Comparison of ENCODE assay signal across 8 mouse cellular contexts in genomic region chr14:40955596-40956251, GRCm38 (mm10). TPM values are rescaled to one million over a fixed set of nuclear protein-coding genes. Genes with fewer than 3 reads are reported as not detected.
DNase-seq lines count a peak whose midpoint lies in the region; ATAC-seq and TF ChIP-seq lines count a peak whose summit lies in the region.

No protein-coding gene starts in this region.

- no peak for DNase-seq in lung, postnatal 14 days
- DNase-seq in cerebellum, postnatal 25 days, result peak; percentile 51 to 64
- DNase-seq in layer of hippocampus, postnatal 25 days (ENCODE audit: extremely low spot score in 1 of 2, low spot score in 1 of 2), result peak; percentile 52 to 56
- peak; percentile 65 for DNase-seq in thymus, adult 2 months
- DNase-seq in adipocyte (ENCODE audit: low spot score), result no peak

- H3K27me3 ChIP-seq in lung, embryonic 15.5 days, result no peaks in the 10 kb centered on the region
- no peaks in the 10 kb centered on the region for H3K27me3 ChIP-seq in heart, embryonic 13.5 days (replicated peaks)
- no peaks in the 10 kb centered on the region for H3K27me3 ChIP-seq in midbrain, embryonic 12.5 days
- H3K27me3 ChIP-seq in thymus, adult 2 months (ENCODE audit: control insufficient read depth, insufficient read depth, low read length), result no peaks in the 10 kb centered on the region

- no peaks in the 10 kb centered on the region for H3K9me3 ChIP-seq in lung, embryonic 15.5 days
- H3K9me3 ChIP-seq in heart, embryonic 13.5 days, result no peaks in the 10 kb centered on the region
- H3K9me3 ChIP-seq in midbrain, embryonic 12.5 days, result no peaks in the 10 kb centered on the region

- peaks cover 83% of the 10 kb centered on the region for H3K4me1 ChIP-seq in lung, embryonic 15.5 days
- H3K4me1 ChIP-seq in heart, embryonic 13.5 days, result peaks cover 85% of the 10 kb centered on the region
- peaks cover 78% of the 10 kb centered on the region for H3K4me1 ChIP-seq in midbrain, embryonic 12.5 days
- peaks cover 77% of the 10 kb centered on the region for H3K4me1 ChIP-seq in thymus, adult 2 months (replicated peaks; ENCODE audit: control insufficient read depth, insufficient read depth, low read length)

- H3K36me3 ChIP-seq in lung, embryonic 15.5 days, result no peaks in the 10 kb centered on the region
- 0 out of 2 replicates have a peak, but pooled peaks cover 2% of the 10 kb centered on the region for H3K36me3 ChIP-seq in heart, embryonic 13.5 days
- H3K36me3 ChIP-seq in midbrain, embryonic 12.5 days, result no peaks in the 10 kb centered on the region
- no peaks in the 10 kb centered on the region for H3K36me3 ChIP-seq in thymus, adult 2 months (ENCODE audit: control insufficient read depth, insufficient read depth, low read length)

- peak overlapping the region; percentile 92 for H3K27ac ChIP-seq in lung, embryonic 15.5 days
- peak overlapping the region; percentile 89 for H3K27ac ChIP-seq in heart, embryonic 13.5 days (replicated peaks)
- H3K27ac ChIP-seq in midbrain, embryonic 12.5 days (replicated peaks), result peak overlapping the region; percentile 97
- peak overlapping the region; percentile 55 for H3K27ac ChIP-seq in thymus, adult 2 months (ENCODE audit: control insufficient read depth, insufficient read depth, low read length)

- H3K4me3 ChIP-seq in lung, embryonic 15.5 days, result no peak overlapping the region
- peak overlapping the region; percentile 4; the same call in 1 of the 2 replicates for H3K4me3 ChIP-seq in heart, embryonic 13.5 days
- H3K4me3 ChIP-seq in midbrain, embryonic 12.5 days, result peak overlapping the region; percentile 6
- no peak overlapping the region for H3K4me3 ChIP-seq in thymus, adult 2 months (ENCODE audit: control insufficient read depth, insufficient read depth, low read length)

- 29% methylated on average over 10 of the region's 10 CpGs for WGBS in lung, embryonic 15.5 days
- WGBS in heart, embryonic 13.5 days, result 23% methylated on average over 10 of the region's 10 CpGs
- 2% methylated on average over 10 of the region's 10 CpGs for WGBS in midbrain, embryonic 12.5 days
- WGBS in thymus, adult 2 months, result 5% methylated on average over 10 of the region's 10 CpGs

- H3K9ac ChIP-seq in lung, embryonic 15.5 days, result peak overlapping the region; percentile 16; the same call in 1 of the 2 replicates
- peak overlapping the region; percentile 70 for H3K9ac ChIP-seq in heart, embryonic 13.5 days
- peak overlapping the region; percentile 42 for H3K9ac ChIP-seq in midbrain, embryonic 12.5 days (replicated peaks)

- ATAC-seq in lung, embryonic 15.5 days (ENCODE audit: borderline replicate concordance, extremely low read depth, low FRiP score, low TSS enrichment), result peak; percentile 3; the same call in 1 of the 2 replicates
- no peak for ATAC-seq in heart, embryonic 13.5 days (ENCODE audit: extremely low read depth, insufficient number of reproducible peaks, low FRiP score, low TSS enrichment)
- ATAC-seq in midbrain, embryonic 12.5 days (ENCODE audit: low FRiP score, low read depth), result peak; percentile 44

- peak overlapping the region; percentile 40 for H3K4me2 ChIP-seq in lung, embryonic 15.5 days
- peak overlapping the region; percentile 55 for H3K4me2 ChIP-seq in heart, embryonic 13.5 days
- peak overlapping the region; percentile 43 for H3K4me2 ChIP-seq in midbrain, embryonic 12.5 days (replicated peaks)

- TF ChIP-seq POLR2A in thymus, adult 2 months (IDR thresholded peaks at IDR 0.05; ENCODE audit: control insufficient read depth, extremely low read depth, insufficient read depth, low read length, poor library complexity), result no peak

- TF ChIP-seq CTCF in thymus, adult 2 months (IDR thresholded peaks at IDR 0.05; ENCODE audit: borderline replicate concordance, control insufficient read depth, extremely low read depth, insufficient read depth, low read length, poor library complexity), result no peak

RNA-seq across cellular contexts. Expression of gene Tspan14, which starts 10.9 kb away (rescaled TPM):
- 99.0 and 101 TPM in 2 replicates for polyA plus RNA-seq in lung, embryonic 15.5 days (2015; fragmentation: Nextera tagmentation; extraction: Ambion mirVana)
- polyA plus RNA-seq in heart, embryonic 13.5 days (2015; fragmentation: Nextera tagmentation; extraction: Ambion mirVana), result 40.8 and 42.0 TPM in 2 replicates
- total RNA-seq in layer of hippocampus, postnatal 25 days (2021), result 10 to 100 TPM; 40.9 to 41.0 TPM
- 87.3 and 88.5 TPM in 2 replicates for polyA plus RNA-seq in midbrain, embryonic 12.5 days (2016; fragmentation: Nextera tagmentation; extraction: Ambion mirVana)
- 86.4 and 87.4 TPM in 2 replicates for polyA plus RNA-seq in thymus, adult 2 months (2012; rRNA removed)

RNA-seq across cellular contexts. Expression of gene Fam213a, which starts 57.9 kb away (rescaled TPM):
- polyA plus RNA-seq in lung, embryonic 15.5 days (2015; fragmentation: Nextera tagmentation; extraction: Ambion mirVana), result 147 and 150 TPM in 2 replicates
- polyA plus RNA-seq in heart, embryonic 13.5 days (2015; fragmentation: Nextera tagmentation; extraction: Ambion mirVana), result 48.6 and 50.4 TPM in 2 replicates
- total RNA-seq in layer of hippocampus, postnatal 25 days (2021), result 100 to 1,000 TPM; 160 to 181 TPM
- 46.7 and 52.6 TPM in 2 replicates for polyA plus RNA-seq in midbrain, embryonic 12.5 days (2016; fragmentation: Nextera tagmentation; extraction: Ambion mirVana)
- 7.3 and 7.8 TPM in 2 replicates for polyA plus RNA-seq in thymus, adult 2 months (2012; rRNA removed)

Comparison
In these comparisons a context has a peak if more than half of its experiments do, and no peak if none do; other contexts are left out.
1. H3K4me3 ChIP-seq: peak in heart, embryonic 13.5 days (single experiment) and midbrain, embryonic 12.5 days (single experiment); none in lung, embryonic 15.5 days (single experiment) and thymus, adult 2 months (single experiment).
2. H3K9ac ChIP-seq: peak in every context shown above with its lines; median percentile 70 in heart, embryonic 13.5 days; 42 in midbrain, embryonic 12.5 days; 16 in lung, embryonic 15.5 days.
3. DNase-seq: peak in cerebellum, postnatal 25 days (2 of 2), layer of hippocampus, postnatal 25 days (2 of 2) and thymus, adult 2 months (single experiment); none in lung, postnatal 14 days (single experiment) and adipocyte (single experiment).
4. Peak in every context shown above with its lines, with median percentiles within 50 percentile points of each other: H3K27ac ChIP-seq and H3K4me2 ChIP-seq.